Mouse (Mus musculus): Measurements from ENCODE around the gene Plxna4. TPM values are rescaled to one million over a fixed set of nuclear protein-coding genes. Genes with fewer than 3 reads are reported as not detected.

The Plxna4 gene
- total RNA-seq, 2 experiments from 2014 or later: 25.4 to 26.9 TPM

GRCm38 (mm10) chr6:32420610-32421009 lies 167.4 kb downstream of the Plxna4 start:
- no peak for DNase-seq

GRCm38 (mm10) chr6:32417351-32417750 lies 170.6 kb downstream of the Plxna4 start:
- intact Hi-C loops (cut with DNase I): no loop called here

More at GRCm38 (mm10) chr6:32420610-32421009, 167.4 kb downstream of the Plxna4 start:
- intact Hi-C loops (cut with DNase I): no loop called here

GRCm38 (mm10) chr6:32411325-32411724 lies 176.7 kb downstream of the Plxna4 start:
- DNase-seq: no peak
- intact Hi-C loops (cut with DNase I): no loop called here

More at GRCm38 (mm10) chr6:32417351-32417750, 170.6 kb downstream of the Plxna4 start:
- DNase-seq: peak in 1 of 2 experiments; percentile 30

GRCm38 (mm10) chr6:32409625-32410024 lies 178.4 kb downstream of the Plxna4 start:
- intact Hi-C loops (cut with DNase I): no loop called here
- DNase-seq: no peak

GRCm38 (mm10) chr6:32407574-32408185 lies 180.3 kb downstream of the Plxna4 start:
- no peak for DNase-seq
- intact Hi-C loops (cut with DNase I): no loop called here

- DNase-seq: no peak
- intact Hi-C loops (cut with DNase I): no loop called here
Observed at GRCm38 (mm10) chr6:32406316-32407095, 181.5 kb downstream of the Plxna4 start.

GRCm38 (mm10) chr6:32402560-32403235 lies 185.3 kb downstream of the Plxna4 start:
- no peak for DNase-seq
- intact Hi-C loops (cut with DNase I): no loop called here

GRCm38 (mm10) chr6:32398261-32398660 lies 189.7 kb downstream of the Plxna4 start:
- intact Hi-C loops (cut with DNase I): no loop called here
- DNase-seq: no peak

- intact Hi-C loops (cut with DNase I): loop anchor here (1.0 to 2.0 kb wide), 4 partner anchors 62 to 190 kb away; no protein-coding TSS in a partner anchor
Observed at GRCm38 (mm10) chr6:32397133-32397730, 190.8 kb downstream of the Plxna4 start.

GRCm38 (mm10) chr6:32395415-32395814 lies 192.6 kb downstream of the Plxna4 start:
- no peak for DNase-seq
- intact Hi-C loops (cut with DNase I): no loop called here

More at GRCm38 (mm10) chr6:32397133-32397730, 190.8 kb downstream of the Plxna4 start:
- DNase-seq: peak; percentile 95

- intact Hi-C loops (cut with DNase I): no loop called here
- DNase-seq: no peak
Observed at GRCm38 (mm10) chr6:32392262-32392661, 195.7 kb downstream of the Plxna4 start.

- DNase-seq: peak; percentile 39 to 41
- intact Hi-C loops (cut with DNase I): no loop called here
Observed at GRCm38 (mm10) chr6:32388276-32388675, 199.7 kb downstream of the Plxna4 start.

- intact Hi-C loops (cut with DNase I): no loop called here
- no peak for DNase-seq
Observed at GRCm38 (mm10) chr6:32386915-32387314, 201.1 kb downstream of the Plxna4 start.

GRCm38 (mm10) chr6:32384937-32385336 lies 203.1 kb downstream of the Plxna4 start:
- no peak for DNase-seq
- intact Hi-C loops (cut with DNase I): no loop called here

GRCm38 (mm10) chr6:32384423-32384822 lies 203.6 kb downstream of the Plxna4 start:
- DNase-seq: no peak
- intact Hi-C loops (cut with DNase I): no loop called here

GRCm38 (mm10) chr6:32381516-32381915 lies 206.5 kb downstream of the Plxna4 start:
- DNase-seq: no peak
- intact Hi-C loops (cut with DNase I): no loop called here

- intact Hi-C loops (cut with DNase I): no loop called here
Observed at GRCm38 (mm10) chr6:32377181-32377580, 210.8 kb downstream of the Plxna4 start.

GRCm38 (mm10) chr6:32373931-32374361 lies 214.0 kb downstream of the Plxna4 start:
- no peak for DNase-seq
- intact Hi-C loops (cut with DNase I): no loop called here

More at GRCm38 (mm10) chr6:32377181-32377580, 210.8 kb downstream of the Plxna4 start:
- peak; percentile 76 to 85 for DNase-seq

GRCm38 (mm10) chr6:32369092-32369491 lies 218.9 kb downstream of the Plxna4 start:
- no peak for DNase-seq
- intact Hi-C loops (cut with DNase I): no loop called here

GRCm38 (mm10) chr6:32368408-32368807 lies 219.6 kb downstream of the Plxna4 start:
- intact Hi-C loops (cut with DNase I): no loop called here
- DNase-seq: no peak

- no peak for DNase-seq
- intact Hi-C loops (cut with DNase I): no loop called here
Observed at GRCm38 (mm10) chr6:32364933-32365332, 223.1 kb downstream of the Plxna4 start.

All from heart, postnatal 10 days (tissue).